Mouse (Mus musculus) v-Abl transformed pro-B cells (cell line): ENCODE data around the gene Nhlh1.

Source experiments
- in situ Hi-C, 2 experiments: fragments of 400-800 bp; cut with MboI; formaldehyde crosslinking; loops; one replicate each; pipeline ENCODE4 v1.15.1; 2025; ENCODE audit not compliant: unreplicated experiment in 2 of 2

Nhlh1 gene

DNA sequence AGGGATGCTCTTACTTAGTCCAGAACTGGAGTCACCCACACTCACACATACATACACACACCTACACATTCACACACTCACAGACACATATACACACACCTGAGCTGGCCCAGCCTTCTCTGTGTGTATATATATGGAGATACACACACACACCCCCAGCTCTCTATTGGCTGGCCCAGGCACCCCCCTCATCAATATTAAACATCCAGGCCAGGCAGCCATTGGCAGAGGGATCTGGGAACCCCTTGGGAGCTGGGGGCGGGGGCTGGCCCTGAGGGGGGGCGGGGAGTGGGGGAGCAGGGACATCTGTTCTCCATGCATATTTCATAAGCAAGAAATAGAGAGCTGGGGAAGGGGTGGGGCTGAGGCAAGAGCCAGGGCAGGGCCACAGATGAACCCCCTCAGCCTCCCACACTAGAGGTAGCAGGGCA lies at the start of gene Nhlh1:
Gene Nhlh1 (minus strand): TSS at position 83 of the 431 bp plus-strand sequence.
- in situ Hi-C loops: no loop called here

DNA sequence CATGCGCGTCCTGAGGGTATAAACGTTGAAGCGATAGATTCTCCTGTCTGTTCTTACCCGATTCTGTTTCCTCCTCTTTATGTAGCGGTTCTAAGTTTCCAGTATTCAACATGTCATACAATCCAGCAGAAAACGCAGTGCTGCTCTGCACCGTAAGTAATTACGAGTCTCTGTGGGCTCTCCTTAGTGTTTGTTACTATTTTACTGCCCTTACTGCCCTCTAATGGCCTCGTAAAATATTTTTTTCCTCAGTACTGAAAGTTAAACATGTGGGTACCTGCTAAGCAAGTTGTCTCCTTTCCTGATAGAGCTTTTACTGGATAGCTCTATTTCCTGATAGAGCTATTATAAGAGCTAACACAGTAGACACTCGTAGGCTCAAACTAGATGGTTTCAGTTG lies 47.7 kb upstream of the Nhlh1 start:
- in situ Hi-C loops: no loop called here

DNA sequence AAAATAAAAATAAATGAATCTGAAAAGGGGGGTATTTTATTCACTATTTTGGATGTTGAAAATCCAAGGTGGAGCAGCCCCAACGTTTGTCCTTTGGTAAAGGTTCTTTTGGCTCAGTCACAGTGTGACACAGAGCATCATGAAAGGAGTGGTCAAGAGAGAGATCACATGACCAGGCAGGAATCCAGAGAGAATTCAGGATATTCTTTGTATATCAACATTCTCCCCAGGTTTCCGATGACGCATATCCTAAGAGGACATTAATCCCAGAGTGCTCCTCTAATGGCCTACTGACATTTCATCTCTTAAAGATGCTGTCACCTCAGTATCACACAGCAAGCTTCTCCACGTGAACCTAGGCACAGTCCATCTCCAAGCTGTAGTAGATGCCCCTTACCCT lies 46.2 kb upstream of the Nhlh1 start:
- in situ Hi-C loops: no loop called here

- in situ Hi-C loops: no loop called here
Observed at GRCm38 (mm10) chr1:172099325-172100033, 42.1 kb upstream of the Nhlh1 start.

DNA sequence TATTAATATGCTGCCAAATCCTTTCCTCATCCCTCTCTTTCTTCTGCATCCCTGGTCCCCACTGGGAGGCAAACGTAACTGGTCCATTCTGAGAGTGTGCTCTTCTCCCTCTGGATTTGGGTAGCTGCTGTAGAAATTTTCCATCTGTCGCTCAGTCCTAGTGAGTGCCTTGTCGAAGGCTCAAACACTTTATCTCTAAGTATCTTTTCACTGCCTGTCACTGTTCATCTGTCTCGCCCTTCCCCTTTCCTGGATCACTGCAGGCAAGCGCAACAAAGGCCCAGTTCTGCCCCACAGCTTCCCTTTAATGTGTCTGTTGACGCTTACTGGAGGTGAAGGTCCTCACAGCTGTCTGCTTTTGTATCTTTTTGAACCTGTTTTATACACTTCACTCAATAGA lies 37.8 kb upstream of the Nhlh1 start:
- in situ Hi-C loops: no loop called here

DNA sequence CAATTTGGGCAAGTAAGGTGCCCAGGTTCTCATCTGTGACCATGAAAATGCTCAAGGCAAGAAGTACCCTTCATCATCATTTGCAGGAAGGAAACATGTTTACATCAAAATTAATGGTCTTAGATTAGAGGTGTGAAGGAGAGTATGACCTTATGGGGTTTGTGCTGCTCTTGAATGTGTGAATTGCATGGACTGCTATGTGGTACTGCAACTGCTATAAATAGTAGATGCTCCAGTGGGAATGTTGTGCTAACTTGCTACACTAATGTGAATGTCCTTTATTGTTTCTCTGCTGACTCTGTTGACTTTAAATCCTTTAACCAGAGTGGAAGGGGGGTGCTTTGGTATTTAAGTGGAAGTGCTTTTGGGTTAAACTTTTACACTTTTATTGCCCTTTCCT lies 36.9 kb upstream of the Nhlh1 start:
- in situ Hi-C loops: no loop called here

DNA sequence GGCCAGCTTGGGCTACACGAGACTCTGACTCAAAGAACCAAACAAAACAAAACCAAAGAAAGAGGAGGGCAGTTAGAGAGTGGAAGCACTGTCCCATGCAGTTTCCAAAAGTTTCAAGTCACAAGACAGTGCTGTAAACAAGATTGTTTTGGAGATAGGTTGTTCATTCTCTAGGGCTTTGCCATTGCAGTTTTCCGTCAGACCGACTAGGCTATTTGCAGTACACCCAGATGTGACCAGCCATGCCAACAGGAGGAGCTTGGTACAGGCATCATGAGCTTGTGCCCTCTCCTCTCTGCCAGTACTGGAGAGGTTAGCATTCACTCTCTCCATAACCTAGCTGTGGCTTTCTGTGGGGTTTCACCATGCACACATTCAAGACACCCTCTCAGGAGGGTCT lies 36.1 kb upstream of the Nhlh1 start:
- in situ Hi-C loops: no loop called here

DNA sequence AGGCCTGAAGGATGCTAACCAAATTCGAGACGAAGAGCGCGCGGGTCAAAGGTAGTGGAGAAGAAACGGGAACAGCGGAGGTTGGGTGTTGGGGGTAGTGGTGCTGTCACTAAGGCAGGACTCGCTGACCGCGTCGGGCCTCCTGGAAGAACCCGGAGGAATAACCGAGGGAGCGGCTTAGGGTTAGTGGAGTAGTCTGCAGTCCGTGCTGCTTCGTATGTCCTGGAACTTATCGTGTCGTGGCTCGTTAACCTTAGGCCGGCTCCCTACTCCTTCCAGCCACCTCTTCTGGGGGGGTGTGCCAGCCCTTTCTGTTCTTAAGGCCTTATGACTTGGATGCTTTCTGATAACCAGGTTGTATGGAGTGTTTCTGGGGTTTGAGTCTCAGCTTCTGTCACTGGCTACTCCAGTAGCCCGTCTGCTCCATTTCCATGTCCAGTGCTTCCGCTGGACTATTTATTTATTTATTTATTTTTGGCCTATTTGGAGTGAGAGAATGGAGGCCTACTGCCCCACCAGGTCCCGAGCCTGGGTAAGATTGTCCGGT lies 25.6 kb upstream of the Nhlh1 start:
- in situ Hi-C loops: loop anchor here in 1 of 2 experiments (10.0 kb wide), 1 partner anchor 1198 kb away; the partner anchor contains the start of genes Dusp12 and Gm26620

- in situ Hi-C loops: loop anchor here in 1 of 2 experiments (10.0 kb wide), 1 partner anchor 1197 kb away; the partner anchor contains the start of genes Dusp12 and Gm26620
Observed at GRCm38 (mm10) chr1:172082101-172082898, 24.9 kb upstream of the Nhlh1 start, which contains the start of the genes Copa and Ncstn. Gene Copa, plus strand, starts transcription at chr1:172082529. Gene Ncstn, minus strand, starts transcription at chr1:172082795.

- in situ Hi-C loops: no loop called here
Observed at GRCm38 (mm10) chr1:172077981-172078380, 20.6 kb upstream of the Nhlh1 start.

DNA sequence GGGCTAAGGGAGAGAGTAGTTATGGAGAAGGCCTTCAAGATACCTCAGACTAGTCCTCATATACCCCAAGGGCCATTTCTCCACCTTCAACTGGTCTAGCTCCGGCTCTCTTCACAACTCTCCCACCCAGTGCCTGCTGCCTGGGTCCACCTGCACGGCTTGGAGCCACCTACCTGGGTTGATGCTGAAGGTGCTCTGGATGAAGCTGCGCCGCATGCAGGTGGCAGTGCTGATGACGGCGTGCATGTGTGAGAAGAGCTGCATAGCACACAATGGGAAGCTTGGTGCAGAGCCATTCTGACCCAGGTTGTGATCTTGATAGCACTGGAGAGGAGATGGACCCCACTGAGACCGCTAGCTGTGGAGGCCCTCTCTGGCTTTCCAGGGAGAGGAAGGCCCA lies 15.2 kb upstream of the Nhlh1 start:
- in situ Hi-C loops: no loop called here

DNA sequence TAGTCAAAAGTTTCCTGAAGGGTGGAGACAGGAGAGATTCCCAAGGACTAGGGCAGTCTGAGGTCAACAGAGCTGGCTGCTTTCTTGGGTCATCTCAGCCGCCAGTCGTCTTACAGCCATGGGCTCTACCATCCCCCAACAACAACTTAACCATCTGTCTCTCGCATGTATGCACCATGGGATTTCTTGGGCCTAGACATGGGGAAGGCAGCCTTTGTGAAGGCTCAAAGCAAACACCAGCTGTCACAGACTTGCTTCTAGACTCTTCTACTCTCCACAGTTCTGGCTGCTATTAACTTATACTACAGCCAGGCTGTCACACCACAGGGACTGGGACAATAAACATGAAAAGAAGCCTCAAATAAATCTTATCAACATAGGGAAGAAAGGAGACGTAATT lies 14.2 kb upstream of the Nhlh1 start:
- in situ Hi-C loops: no loop called here

DNA sequence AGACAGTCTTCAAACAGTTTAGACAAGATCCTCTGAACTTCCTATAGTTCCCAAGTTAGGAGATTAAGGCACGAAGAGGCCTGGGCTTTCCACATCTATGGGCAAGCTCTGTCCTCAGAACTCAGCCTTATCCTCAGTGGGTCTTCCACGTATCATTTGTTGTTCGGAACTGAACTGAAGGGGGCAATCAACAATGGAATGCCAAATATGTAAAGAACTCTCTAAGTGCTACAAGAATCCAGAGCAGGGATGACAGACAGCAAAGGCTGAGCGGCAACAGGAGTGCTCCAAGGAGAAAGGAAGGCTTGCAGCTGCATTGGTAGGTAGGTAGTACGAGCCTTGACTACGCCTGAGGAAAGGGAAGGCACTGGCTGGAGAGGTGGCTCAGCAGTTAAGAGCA lies 12.9 kb upstream of the Nhlh1 start:
- in situ Hi-C loops: no loop called here

DNA sequence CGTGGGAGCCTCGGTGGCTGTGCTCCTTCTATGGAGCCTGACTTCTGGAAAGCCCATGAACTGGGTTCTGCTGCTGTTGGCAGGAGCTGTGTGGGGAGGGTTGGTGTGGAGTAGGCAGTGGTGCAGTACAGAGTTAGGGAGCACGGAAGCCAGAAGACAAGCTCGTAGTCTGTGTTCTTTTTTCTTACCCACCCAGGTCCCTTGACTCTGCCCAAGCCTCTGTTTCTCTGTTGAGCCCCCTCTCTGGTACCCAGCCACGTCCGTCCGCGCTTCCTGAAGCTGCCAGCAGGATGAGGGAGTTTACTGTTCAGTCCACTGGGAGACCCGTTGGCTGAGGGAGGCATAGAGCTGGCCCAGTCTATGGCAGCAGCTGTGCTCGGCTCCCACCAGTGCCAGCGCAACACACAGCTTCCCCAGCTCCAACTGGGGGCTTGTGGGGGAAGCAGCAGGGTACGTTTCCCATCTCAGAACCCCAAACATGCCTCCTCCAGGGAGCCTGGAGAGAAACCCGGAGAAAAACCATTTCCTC lies 7.3 kb upstream of the Nhlh1 start:
- in situ Hi-C loops: no loop called here

GRCm38 (mm10) chr1:172063291-172064023 lies 6.1 kb upstream of the Nhlh1 start:
- in situ Hi-C loops: no loop called here

GRCm38 (mm10) chr1:172062101-172062500 lies 4.7 kb upstream of the Nhlh1 start:
- in situ Hi-C loops: no loop called here

GRCm38 (mm10) chr1:172061217-172061616 lies 3.8 kb upstream of the Nhlh1 start:
- in situ Hi-C loops: no loop called here

DNA sequence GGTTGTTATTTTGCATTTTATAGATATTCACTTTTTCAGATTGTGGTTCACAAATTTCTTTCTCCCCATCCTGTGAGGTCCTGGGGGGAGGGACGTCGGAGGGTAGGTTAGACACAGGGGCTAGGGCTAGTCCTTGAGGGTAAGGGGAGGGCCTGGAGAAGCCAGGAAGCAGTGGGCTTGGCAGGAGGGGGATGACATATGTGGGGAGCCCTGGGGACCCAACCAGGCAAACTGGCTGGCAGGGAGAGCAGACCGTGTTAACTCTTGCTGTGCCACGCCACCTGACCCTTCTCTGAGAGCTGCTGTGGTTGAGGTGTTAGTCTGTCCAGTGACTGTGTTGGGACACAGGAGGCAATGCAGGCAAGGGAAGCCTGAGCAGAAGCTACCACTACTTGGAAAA lies 3.3 kb upstream of the Nhlh1 start:
- in situ Hi-C loops: no loop called here

DNA sequence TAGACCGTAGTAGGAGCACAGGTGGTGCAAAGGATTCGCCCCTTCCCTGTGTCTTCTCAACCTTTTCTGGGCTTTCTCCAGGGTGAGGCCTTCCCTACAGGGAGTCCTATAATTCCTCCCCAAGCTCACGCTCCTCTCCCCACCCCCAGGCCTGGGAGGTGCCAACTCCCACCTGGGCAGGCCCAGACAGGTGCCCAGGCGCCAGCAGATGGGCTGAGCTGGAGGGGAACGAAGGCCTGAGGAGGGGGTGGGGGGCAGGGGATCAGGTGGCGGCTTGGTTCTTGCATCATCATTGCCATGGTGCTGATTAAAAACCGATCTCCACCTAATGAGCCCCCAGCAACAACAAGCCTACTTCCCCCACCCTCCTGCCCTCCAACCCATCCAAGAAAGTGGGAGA lies 1.5 kb upstream of the Nhlh1 start:
- in situ Hi-C loops: no loop called here

GRCm38 (mm10) chr1:172058321-172058720 lies 948 bp upstream of the Nhlh1 start:
- in situ Hi-C loops: no loop called here

- in situ Hi-C loops: no loop called here
Observed at GRCm38 (mm10) chr1:172056251-172056650, 1.1 kb downstream of the Nhlh1 start.
